Mouse (Mus musculus): ENCODE measurements around the gene Med24.
"Not testable (repeated sequence)": the region's sequence is repeated elsewhere in the genome, so short reads cannot be mapped to it uniquely, and the experiment has no call there.

DNA sequence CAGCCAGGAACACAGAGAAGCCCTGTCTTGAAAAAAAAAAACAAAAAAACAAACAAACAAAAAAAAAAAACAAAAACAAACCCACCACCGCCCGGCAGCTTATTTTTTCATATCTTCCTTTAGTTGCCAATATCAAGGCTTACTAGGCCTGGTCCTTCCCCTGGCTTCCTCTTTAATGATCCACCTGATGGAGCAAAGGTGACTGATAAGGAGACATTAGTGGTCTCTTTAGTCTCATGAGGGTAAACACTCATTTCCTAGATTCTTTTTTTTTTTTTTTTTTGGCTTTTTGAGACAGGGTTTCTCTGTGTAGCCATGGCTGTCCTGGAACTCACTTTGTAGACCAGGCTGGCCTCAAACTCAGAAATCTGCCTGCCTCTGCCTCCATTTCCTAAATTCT is 8.0 kb upstream of the Med24 start:
- TF ChIP-seq CTCF (conservative IDR thresholded peaks at IDR 0.05; ENCODE audit: low read length); POU5F1 (IDR thresholded peaks at IDR 0.05; ENCODE audit: borderline replicate concordance, low read length); NANOG (IDR thresholded peaks at IDR 0.05; ENCODE audit: borderline replicate concordance, low read length): not testable (repeated sequence)

All from E14TG2a.4 (cell line).